Mouse (Mus musculus): ENCODE measurements around the gene Ric1. TPM values are rescaled to one million over a fixed set of nuclear protein-coding genes. Genes with fewer than 3 reads are reported as not detected.

Gene Ric1
- total RNA-seq, 2 experiments from 2014 or later = 37.6 to 41.6 TPM

Other genes with a start within 250 kb of the Ric1 start
- gene Insl6, start 196.9 kb upstream of the Ric1 start, total RNA-seq (2021) = 1 to 10 TPM in 1 of 2 experiments, under 1 TPM in 1; 0.45 to 1.7 TPM
- not detected for gene Rln1, start 187.6 kb upstream of the Ric1 start, total RNA-seq (2021)
- 10 to 100 TPM; 73.2 to 74.8 TPM for gene Plgrkt, start 154.9 kb upstream of the Ric1 start, total RNA-seq (2021)
- 1 to 10 TPM; 1.4 to 1.9 TPM for gene Cd274, start 154.8 kb upstream of the Ric1 start, total RNA-seq (2021)
- not detected for gene Pdcd1lg2, start 111.4 kb upstream of the Ric1 start, total RNA-seq (2021)
- gene Ermp1, start 126.1 kb downstream of the Ric1 start, total RNA-seq (2021) = 10 to 100 TPM; 70.0 to 74.7 TPM
- gene Mlana, start 175.5 kb downstream of the Ric1 start, total RNA-seq (2021) = not detected

All from adrenal gland, postnatal 4 days (tissue).